Comparison of ENCODE assay signal across 8 mouse cellular contexts in the genomic region with DNA sequence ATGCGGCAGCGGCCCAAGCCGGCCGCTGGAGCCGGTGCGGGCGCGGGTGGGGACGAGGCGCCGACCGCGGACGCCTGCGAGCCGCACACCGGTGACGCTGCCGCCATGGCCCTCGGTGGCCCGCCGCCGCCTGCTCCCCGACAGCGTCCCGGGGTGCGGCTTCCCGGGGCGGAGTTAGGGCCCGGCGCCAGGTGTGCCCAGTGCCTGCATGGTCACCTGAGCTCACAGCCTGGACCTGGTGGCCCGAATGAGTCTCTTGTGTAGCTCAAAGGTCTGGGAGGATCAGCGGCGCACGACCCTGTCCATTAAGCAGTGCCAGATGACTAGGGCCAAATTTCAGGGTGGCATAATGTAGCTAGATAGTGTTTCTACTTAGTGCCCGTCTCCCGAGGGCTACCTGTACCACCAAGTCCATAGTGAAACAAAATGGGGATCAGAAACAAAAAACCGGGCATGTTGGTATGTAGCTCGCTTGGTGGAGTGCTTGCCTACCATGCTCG. TPM values are rescaled to one million over a fixed set of nuclear protein-coding genes. Genes with fewer than 3 reads are reported as not detected.
A peak's percentile ranks its signal among the peaks of the same experiment; 100 is the strongest.
DNase-seq lines count a peak whose midpoint lies in the region; ATAC-seq and TF ChIP-seq lines count a peak whose summit lies in the region.

Gene Tmem238 (minus strand): TSS at position 221 of the 500 bp plus-strand sequence.

- no peak for TF ChIP-seq POLR2A in cortical plate, adult 2 months (IDR thresholded peaks at IDR 0.05; ENCODE audit: extremely low read depth, insufficient read depth, low read length)

- H3K27me3 ChIP-seq in heart, embryonic 13.5 days (replicated peaks) = peaks cover 9% of the 10 kb centered on the region; the same call in 1 of the 2 replicates

- no peaks in the 10 kb centered on the region for H3K9me3 ChIP-seq in heart, embryonic 13.5 days

- peak within 1 kb of the TSS; percentile 64 for H3K4me3 ChIP-seq in cortical plate, adult 2 months (ENCODE audit: insufficient read depth, low read length)
- peak within 1 kb of the TSS; percentile 59 for H3K4me3 ChIP-seq in heart, embryonic 13.5 days

- DNase-seq in layer of hippocampus, adult 11-12 months (ENCODE audit: low spot score) = peak; percentile 27
- no peak for DNase-seq in layer of hippocampus, adult 18-20 months (ENCODE audit: low spot score in 2 of 2)
- peak; percentile 81 for DNase-seq in kidney, postnatal 10 days
- peak; percentile 84 for DNase-seq in lung, postnatal 36 days
- DNase-seq in spleen, postnatal 4 days (ENCODE audit: low spot score in 2 of 2) = peak; percentile 60 to 84
- no peak for DNase-seq in Muller cell, postnatal 12 days (ENCODE audit: inconsistent ontology term)

- ATAC-seq in heart, embryonic 13.5 days (ENCODE audit: extremely low read depth, insufficient number of reproducible peaks, low FRiP score, low TSS enrichment) = no peak

- H3K4me2 ChIP-seq in heart, embryonic 13.5 days = peak within 1 kb of the TSS; percentile 97

- H3K9ac ChIP-seq in heart, embryonic 13.5 days = peak within 1 kb of the TSS; percentile 86

- TF ChIP-seq CTCF in cortical plate, adult 2 months (IDR thresholded peaks at IDR 0.05; ENCODE audit: extremely low read depth, insufficient read depth, low read length) = no peak

- H3K4me1 ChIP-seq in cortical plate, adult 2 months (ENCODE audit: control insufficient read depth, insufficient read depth, low read length) = peaks cover 5% of the 10 kb centered on the region; the same call in 1 of the 2 replicates
- peaks cover 23% of the 10 kb centered on the region for H3K4me1 ChIP-seq in heart, embryonic 13.5 days

- H3K36me3 ChIP-seq in heart, embryonic 13.5 days = peaks cover 10% of the 10 kb centered on the region

- H3K27ac ChIP-seq in cortical plate, adult 2 months (ENCODE audit: insufficient read depth, low read length) = no peak within 1 kb of the TSS
- peak within 1 kb of the TSS; percentile 41 for H3K27ac ChIP-seq in heart, embryonic 13.5 days (replicated peaks)

- WGBS in heart, embryonic 13.5 days = 8% methylated on average over 40 of the region's 40 CpGs

RNA-seq across cellular contexts. Expression of gene Tmem238, which starts in this region (rescaled TPM):
- total RNA-seq in layer of hippocampus, adult 18-20 months (2021) = 1 to 10 TPM; 2.8 to 2.9 TPM
- polyA plus RNA-seq in cortical plate, adult 2 months (2012; rRNA removed) = 4.6 and 4.9 TPM in 2 replicates
- 4.1 and 4.3 TPM in 2 replicates for polyA plus RNA-seq in heart, embryonic 13.5 days (2015; fragmentation: Nextera tagmentation; extraction: Ambion mirVana)

Comparison
In these comparisons a context has a peak if more than half of its experiments do, and no peak if none do; other contexts are left out.
1. DNase-seq: peak in layer of hippocampus, adult 11-12 months (single experiment), kidney, postnatal 10 days (single experiment), lung, postnatal 36 days (single experiment) and spleen, postnatal 4 days (2 of 2); none in layer of hippocampus, adult 18-20 months (0 of 2) and Muller cell, postnatal 12 days (single experiment).